Mouse (Mus musculus) CH12.LX (cell line): Measurements from ENCODE around the gene Chst2. TPM values are rescaled to one million over a fixed set of nuclear protein-coding genes. Genes with fewer than 3 reads are reported as not detected.

ENCODE experiments used
- DNase-seq: peaks from one replicate; pipeline ENCODE4 v3.0.0-alpha.2; 2013; ENCODE audit errors: extremely low read depth
- H3K27ac ChIP-seq: 2 replicates; pipeline ENCODE4 v1.5.1; 2012; ENCODE audit warnings: low read depth, mild to moderate bottlenecking, control low read depth, moderate library complexity; ENCODE audit not compliant: insufficient read depth
- H3K27me3 ChIP-seq: replicated peaks from 2 replicates; pipeline ENCODE3; 2012; ENCODE audit warnings: inconsistent platforms
- H3K36me3 ChIP-seq, 2 experiments: replicated peaks in 1 of 2; 2 replicates each; pipeline versions ENCODE3 to v1.6.1; 2012; ENCODE audit warnings: inconsistent platforms in 1 of 2, low read length in 1 of 2, mild to moderate bottlenecking in 1 of 2, mixed read lengths in 1 of 2, moderate library complexity in 1 of 2; ENCODE audit not compliant: control insufficient read depth in 1 of 2, insufficient read depth in 1 of 2
- H3K4me1 ChIP-seq, 2 experiments: 2 replicates each; pipeline ENCODE4 v1.6.1; 2012; ENCODE audit warnings: inconsistent platforms in 1 of 2, moderate library complexity in 1 of 2; ENCODE audit not compliant: insufficient read depth in 2 of 2, control insufficient read depth in 1 of 2
- H3K4me2 ChIP-seq: 2 replicates; pipeline ENCODE4 v1.6.1; 2012; ENCODE audit warnings: low read depth, mild to moderate bottlenecking, control low read depth; ENCODE audit not compliant: poor library complexity, insufficient read depth, severe bottlenecking
- H3K4me3 ChIP-seq, 3 experiments: fragments of 150-350 bp in 1 of 3; sonication (generic) in 1 of 3; replicated peaks in 1 of 3; 2 replicates each; pipeline versions ENCODE3 to v1.5.1; 2011 to 2012; ENCODE audit warnings: low read depth in 2 of 3, low read length in 2 of 3, mild to moderate bottlenecking in 2 of 3, moderate library complexity in 2 of 3, control low read depth in 1 of 3, improper control_type of control experiment in 1 of 3, inconsistent platforms in 1 of 3, mixed read lengths in 1 of 3; ENCODE audit not compliant: poor library complexity in 1 of 3
- H3K79me2 ChIP-seq: replicated peaks from 2 replicates; pipeline ENCODE4 v1.6.1; 2012; ENCODE audit warnings: mild to moderate bottlenecking, moderate library complexity; ENCODE audit not compliant: control insufficient read depth, poor library complexity, insufficient read depth, severe bottlenecking; ENCODE audit errors: extremely low read depth
- H3K9ac ChIP-seq: 2 replicates; pipeline ENCODE4 v1.6.1; 2012; ENCODE audit warnings: low read depth, mild to moderate bottlenecking, control low read depth, moderate library complexity; ENCODE audit not compliant: insufficient read depth
- H3K9me3 ChIP-seq: replicated peaks from 2 replicates; pipeline ENCODE3; 2012; ENCODE audit warnings: low read length, inconsistent platforms, mixed read lengths
- CHD2 ChIP-seq: IDR thresholded peaks from 2 replicates; pipeline ENCODE4 v1.6.1; 2011; ENCODE audit warnings: low read length, improper control_type of control experiment
- E2F4 ChIP-seq: IDR thresholded peaks from 2 replicates; pipeline ENCODE4 v1.6.1; 2011; ENCODE audit warnings: low read depth, low read length, improper control_type of control experiment; ENCODE audit not compliant: insufficient replicate concordance
- EP300 ChIP-seq: IDR thresholded peaks from 2 replicates; pipeline ENCODE4 v1.6.1; 2011; ENCODE audit warnings: low read length, improper control_type of control experiment
- HCFC1 ChIP-seq: IDR thresholded peaks from 2 replicates; pipeline ENCODE4 v1.6.1; 2012; ENCODE audit warnings: low read depth, mild to moderate bottlenecking, inconsistent platforms, low read length, improper control_type of control experiment
- IRF4 ChIP-seq: IDR thresholded peaks from 2 replicates; pipeline ENCODE4 v1.6.1; 2014; ENCODE audit warnings: low read depth, mild to moderate bottlenecking, inconsistent platforms, low read length, improper control_type of control experiment
- KAT2A ChIP-seq: IDR thresholded peaks from 2 replicates; pipeline ENCODE4 v1.6.1; 2012; ENCODE audit warnings: low read length, improper control_type of control experiment, inconsistent platforms; ENCODE audit not compliant: insufficient replicate concordance
- MAFK ChIP-seq: IDR thresholded peaks from 2 replicates; pipeline ENCODE4 v1.6.1; 2011; ENCODE audit warnings: low read length, improper control_type of control experiment; ENCODE audit not compliant: insufficient replicate concordance
- MAZ ChIP-seq: IDR thresholded peaks from 2 replicates; pipeline ENCODE4 v1.6.1; 2012; ENCODE audit warnings: low read depth, mild to moderate bottlenecking, inconsistent platforms, low read length, improper control_type of control experiment, moderate library complexity
- MXI1 ChIP-seq: IDR thresholded peaks from 2 replicates; pipeline ENCODE4 v1.6.1; 2011; ENCODE audit warnings: mild to moderate bottlenecking, low read depth, low read length, improper control_type of control experiment
- NRF1 ChIP-seq: IDR thresholded peaks from 2 replicates; pipeline ENCODE4 v1.6.1; 2014; ENCODE audit warnings: low read depth, mild to moderate bottlenecking, inconsistent platforms, low read length, improper control_type of control experiment, moderate library complexity
- PAX5 ChIP-seq: IDR thresholded peaks from 2 replicates; pipeline ENCODE4 v1.6.1; 2012; ENCODE audit warnings: low read length, inconsistent platforms, mixed read lengths
- POLR2A ChIP-seq: IDR thresholded peaks from 2 replicates; pipeline ENCODE4 v1.6.1; 2011; ENCODE audit warnings: low read depth, mild to moderate bottlenecking, improper control_type of control experiment, low read length
- POLR2AphosphoS2 ChIP-seq: IDR thresholded peaks from 2 replicates; pipeline ENCODE4 v1.6.1; 2011; ENCODE audit warnings: low read depth, low read length, improper control_type of control experiment
- SIN3A ChIP-seq: IDR thresholded peaks from 2 replicates; pipeline ENCODE4 v1.6.1; 2012; ENCODE audit warnings: low read length, improper control_type of control experiment, inconsistent platforms
- TBP ChIP-seq: conservative IDR thresholded peaks from 2 replicates; pipeline ENCODE4 v1.6.1; 2011; ENCODE audit warnings: low read depth, low read length, improper control_type of control experiment
- TCF12 ChIP-seq: IDR thresholded peaks from 2 replicates; pipeline ENCODE4 v1.6.1; 2014; ENCODE audit warnings: low read depth, mild to moderate bottlenecking, inconsistent platforms, low read length, improper control_type of control experiment
- UBTF ChIP-seq: IDR thresholded peaks from 2 replicates; pipeline ENCODE4 v1.6.1; 2012; ENCODE audit warnings: low read depth, mild to moderate bottlenecking, inconsistent platforms, low read length, improper control_type of control experiment, moderate library complexity
- ZC3H11A ChIP-seq: IDR thresholded peaks from 2 replicates; pipeline ENCODE4 v1.6.1; 2012; ENCODE audit warnings: low read depth, mild to moderate bottlenecking, inconsistent platforms, low read length, improper control_type of control experiment
- ZNF384 ChIP-seq: IDR thresholded peaks from 2 replicates; pipeline ENCODE4 v1.6.1; 2012; ENCODE audit warnings: low read depth, low read length, improper control_type of control experiment, inconsistent platforms
- dilution Hi-C: fragments of 300-500 bp; cut with MboI; formaldehyde crosslinking; loops from 2 replicates; pipeline ENCODE4 v1.14.3; 2020; ENCODE audit warnings: low sequenced_read_pairs; ENCODE audit not compliant: extremely low pct_unique_long_range_greater_than_20kb, extremely low pct_ligation_motif_present
- in situ Hi-C: fragments of 300-500 bp; cut with MboI; formaldehyde crosslinking; loops from 3 replicates; pipeline ENCODE4 v1.14.3; 2019; ENCODE audit warnings: low sequenced_read_pairs, low pct_ligation_motif_present, low pct_unique_long_range_greater_than_20kb, mixed read lengths
- polyA plus RNA-seq: library from polyadenylated mRNA; unstranded; fragments of >175 nt; gene quantifications from 2 replicates; pipeline ENCODE4 v1.2.1, GENCODE M21; 2012; ENCODE audit warnings: low read depth; ENCODE audit not compliant: insufficient read length
- total RNA-seq, 2 experiments: library from RNA; depleted of rRNA; stranded (reverse); fragments of 300-350 nt in 1 of 2; fragments of >200 nt in 1 of 2; gene quantifications; 2 replicates each; pipeline ENCODE4 v1.2.3; 2012 to 2014

The Chst2 gene
- total and polyA plus RNA-seq, 3 experiments = not detected

- Histone ChIP-seq H3K9me3 (peaks cover 27% of the 10 kb centered on the region), H3K27ac (no peak overlapping the region), H3K9ac (no peak overlapping the region), H3K27me3 (no peaks in the 10 kb centered on the region), H3K4me3 (no peak overlapping the region), H3K36me3 (no peaks in the 10 kb centered on the region), H3K4me2 (no peak overlapping the region), H3K4me1 (no peaks in the 10 kb centered on the region), H3K79me2 (no peaks in the 10 kb centered on the region)
- no peak for DNase-seq
- dilution Hi-C loops = no loop called here
- no peak for TF ChIP-seq E2F4
- no peak for TF ChIP-seq EP300
- TF ChIP-seq HCFC1 = no peak
- no peak for TF ChIP-seq SIN3A
- no peak for TF ChIP-seq NRF1
- no peak for TF ChIP-seq MXI1
- TF ChIP-seq PAX5 = no peak
- TF ChIP-seq TCF12 = no peak
- no peak for TF ChIP-seq CHD2
- no peak for TF ChIP-seq POLR2A
- no peak for TF ChIP-seq IRF4
- in situ Hi-C loops = loop anchor here (25.0 kb wide), 1 partner anchor 670 kb away; no protein-coding TSS in a partner anchor
Observed at GRCm38 (mm10) chr9:95407586-95408220, 1.2 kb upstream of the Chst2 start.

DNA sequence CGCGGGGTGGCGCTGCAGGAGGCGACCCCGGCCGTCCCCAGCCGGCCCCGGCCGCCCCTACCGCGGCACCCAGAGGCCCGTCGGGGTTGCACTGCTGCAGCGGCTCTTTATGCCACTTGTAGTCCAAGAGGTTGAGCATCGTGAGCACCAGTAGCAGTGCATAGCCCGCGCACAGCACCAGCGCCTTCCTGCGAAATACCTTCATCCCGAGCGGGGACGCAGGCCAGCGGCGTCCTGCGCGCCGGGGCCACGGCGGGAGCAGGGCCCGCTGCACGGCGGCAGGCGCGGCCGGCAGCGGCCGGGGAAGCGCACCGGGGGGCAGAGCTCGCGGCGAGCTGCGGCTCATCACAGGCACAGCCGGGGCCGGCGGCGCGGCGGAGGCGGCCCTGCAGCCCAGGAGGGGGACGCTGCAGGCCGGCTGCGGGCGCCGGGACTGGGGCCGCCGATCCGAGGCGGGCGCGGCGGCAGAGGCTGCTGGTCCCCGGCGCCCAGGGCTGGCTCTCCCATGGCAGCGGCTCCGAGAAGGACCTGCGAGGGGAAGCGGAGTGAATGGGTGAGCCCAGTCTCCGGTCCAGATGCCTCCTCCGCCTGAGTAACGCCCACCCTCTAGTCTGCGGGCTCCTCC, 464 bp downstream of the Chst2 start:
- peaks cover 27% of the 10 kb centered on the region for H3K9me3 ChIP-seq
- H3K36me3 ChIP-seq = no peaks in the 10 kb centered on the region
- in situ Hi-C loops = loop anchor here (25.0 kb wide), 1 partner anchor 669 kb away; no protein-coding TSS in a partner anchor
- H3K4me3 ChIP-seq = no peak overlapping the region
- dilution Hi-C loops = no loop called here
- H3K4me1 ChIP-seq = no peaks in the 10 kb centered on the region
- H3K27me3 ChIP-seq = no peaks in the 10 kb centered on the region
- TF ChIP-seq TBP (no peak), MAZ (no peak), ZC3H11A (no peak), TCF12 (no peak), POLR2AphosphoS2 (no peak), KAT2A (no peak), UBTF (no peak), MXI1 (no peak), CHD2 (no peak), MAFK (no peak), NRF1 (no peak), ZNF384 (no peak), PAX5 (no peak)
- H3K4me2 ChIP-seq = no peak overlapping the region
- DNase-seq = no peak
- H3K27ac ChIP-seq = no peak overlapping the region
- H3K9ac ChIP-seq = no peak overlapping the region
- no peaks in the 10 kb centered on the region for H3K79me2 ChIP-seq
